Mouse (Mus musculus): ENCODE data around the gene Ppp4r3b.

Ppp4r3b gene

GRCm38 (mm10) chr11:29172563-29173124 lies at the start of gene Ppp4r3b:
Gene Ppp4r3b, plus strand, starts transcription at chr11:29172890.
- peak; percentile 95 for DNase-seq (ENCODE audit: low spot score)

GRCm38 (mm10) chr11:29129862-29130384 lies 42.8 kb upstream of the Ppp4r3b start:
- no peak for DNase-seq (ENCODE audit: low spot score)

GRCm38 (mm10) chr11:29130385-29131355 lies 42.0 kb upstream of the Ppp4r3b start, which contains the start of gene Pnpt1:
Gene Pnpt1, plus strand, starts transcription at chr11:29130744.
- DNase-seq (ENCODE audit: low spot score): peak; percentile 92

GRCm38 (mm10) chr11:29140671-29141070 lies 32.0 kb upstream of the Ppp4r3b start:
- DNase-seq (ENCODE audit: low spot score): no peak

- DNase-seq (ENCODE audit: low spot score): no peak
Measured at GRCm38 (mm10) chr11:29148901-29149300, 23.8 kb upstream of the Ppp4r3b start.

- DNase-seq (ENCODE audit: low spot score): no peak
Measured at GRCm38 (mm10) chr11:29163569-29163968, 9.1 kb upstream of the Ppp4r3b start.

GRCm38 (mm10) chr11:29171959-29172391 lies 715 bp upstream of the Ppp4r3b start:
- peak; percentile 52 for DNase-seq (ENCODE audit: low spot score)

GRCm38 (mm10) chr11:29173125-29173631 lies 488 bp downstream of the Ppp4r3b start:
- peak; percentile 67 for DNase-seq (ENCODE audit: low spot score)

- DNase-seq (ENCODE audit: low spot score): peak; percentile 36
Measured at GRCm38 (mm10) chr11:29173706-29174436, 1.2 kb downstream of the Ppp4r3b start.

- DNase-seq (ENCODE audit: low spot score): no peak
Measured at GRCm38 (mm10) chr11:29179319-29179718, 6.6 kb downstream of the Ppp4r3b start.

GRCm38 (mm10) chr11:29180657-29181056 lies 8.0 kb downstream of the Ppp4r3b start:
- no peak for DNase-seq (ENCODE audit: low spot score)

- no peak for DNase-seq (ENCODE audit: low spot score)
Measured at GRCm38 (mm10) chr11:29181751-29182150, 9.1 kb downstream of the Ppp4r3b start.

GRCm38 (mm10) chr11:29188981-29189380 lies 16.3 kb downstream of the Ppp4r3b start:
- DNase-seq (ENCODE audit: low spot score): no peak

- DNase-seq (ENCODE audit: low spot score): no peak
Measured at GRCm38 (mm10) chr11:29203653-29204052, 31.0 kb downstream of the Ppp4r3b start.

- no peak for DNase-seq (ENCODE audit: low spot score)
Measured at GRCm38 (mm10) chr11:29209774-29210173, 37.1 kb downstream of the Ppp4r3b start.

- peak; percentile 14 for DNase-seq (ENCODE audit: low spot score)
Measured at GRCm38 (mm10) chr11:29216196-29216595, 43.5 kb downstream of the Ppp4r3b start.

GRCm38 (mm10) chr11:29219055-29219454 lies 46.4 kb downstream of the Ppp4r3b start:
- DNase-seq (ENCODE audit: low spot score): no peak

- no peak for DNase-seq (ENCODE audit: low spot score)
Measured at GRCm38 (mm10) chr11:29222310-29222709, 49.6 kb downstream of the Ppp4r3b start.

GRCm38 (mm10) chr11:29224754-29225153 lies 52.1 kb downstream of the Ppp4r3b start:
- DNase-seq (ENCODE audit: low spot score): no peak

- DNase-seq (ENCODE audit: low spot score): no peak
Measured at GRCm38 (mm10) chr11:29228957-29229356, 56.3 kb downstream of the Ppp4r3b start.

GRCm38 (mm10) chr11:29233569-29233968 lies 60.9 kb downstream of the Ppp4r3b start:
- DNase-seq (ENCODE audit: low spot score): no peak

- no peak for DNase-seq (ENCODE audit: low spot score)
Measured at GRCm38 (mm10) chr11:29237364-29237763, 64.7 kb downstream of the Ppp4r3b start.
